Mouse (Mus musculus) 3134 (cell line): ENCODE results near the gene Cwc15.

ENCODE experiments used
- DNase-seq: peaks from one replicate; pipeline ENCODE4 v3.0.0-alpha.2; 2011; ENCODE audit warnings: low spot score; ENCODE audit not compliant: insufficient read length; ENCODE audit errors: extremely low read depth

Gene Cwc15

GRCm38 (mm10) chr9:14547584-14548365 lies 47.4 kb downstream of the Cwc15 start:
- DNase-seq, result no peak

GRCm38 (mm10) chr9:14548366-14548761 lies 47.9 kb downstream of the Cwc15 start:
- no peak for DNase-seq

GRCm38 (mm10) chr9:14558332-14558731 lies 57.9 kb downstream of the Cwc15 start:
- DNase-seq, result no peak

GRCm38 (mm10) chr9:14559430-14559829 lies 59.0 kb downstream of the Cwc15 start:
- peak; percentile 62 for DNase-seq

GRCm38 (mm10) chr9:14559996-14560395 lies 59.6 kb downstream of the Cwc15 start:
- DNase-seq, result no peak
